Mouse (Mus musculus): Measurements from ENCODE around the gene Cbll1. TPM values are rescaled to one million over a fixed set of nuclear protein-coding genes. Genes with fewer than 3 reads are reported as not detected.

The Cbll1 gene
- polyA plus RNA-seq (2015; fragmentation: Nextera tagmentation; extraction: Ambion mirVana) = 13.9 and 14.5 TPM in 2 replicates

GRCm38 (mm10) chr12:31499314-31500131, at the start of gene Cbll1:
Cbll1 (minus strand) TSS chr12:31499616.

Other genes starting within 250 kb of the Cbll1 start
- 16.2 and 17.8 TPM in 2 replicates for gene Lamb1, start 234.4 kb downstream of the Cbll1 start, polyA plus RNA-seq (2015; fragmentation: Nextera tagmentation; extraction: Ambion mirVana)
- 117 and 134 TPM in 2 replicates for gene Dld, start 148.2 kb downstream of the Cbll1 start, polyA plus RNA-seq (2015; fragmentation: Nextera tagmentation; extraction: Ambion mirVana)
- gene Slc26a3, start 108.7 kb downstream of the Cbll1 start, polyA plus RNA-seq (2015; fragmentation: Nextera tagmentation; extraction: Ambion mirVana) = 0.61 and 0.79 TPM in 2 replicates
- 0.22 and 0.33 TPM in 2 replicates for gene Slc26a4, start 60.4 kb upstream of the Cbll1 start, polyA plus RNA-seq (2015; fragmentation: Nextera tagmentation; extraction: Ambion mirVana)
- gene Bcap29, start 135.0 kb upstream of the Cbll1 start, polyA plus RNA-seq (2015; fragmentation: Nextera tagmentation; extraction: Ambion mirVana) = 34.9 and 35.6 TPM in 2 replicates
- gene Dus4l, start 155.2 kb upstream of the Cbll1 start, polyA plus RNA-seq (2015; fragmentation: Nextera tagmentation; extraction: Ambion mirVana) = 8.3 and 10.5 TPM in 2 replicates
- gene Cog5, start 155.3 kb upstream of the Cbll1 start, polyA plus RNA-seq (2015; fragmentation: Nextera tagmentation; extraction: Ambion mirVana) = 19.7 and 20.1 TPM in 2 replicates
- gene Gpr22, start 214.3 kb upstream of the Cbll1 start, polyA plus RNA-seq (2015; fragmentation: Nextera tagmentation; extraction: Ambion mirVana) = 23.0 and 23.5 TPM in 2 replicates

All from neural tube, postnatal 0 days (tissue).